Mouse (Mus musculus) heart, adult 2 months (tissue): ENCODE measurements around the gene Nr4a2. TPM values are rescaled to one million over a fixed set of nuclear protein-coding genes. Genes with fewer than 3 reads are reported as not detected.

ENCODE experiments used
- DNase-seq, 2 experiments: peaks; one replicate each; pipeline ENCODE4 v3.0.0; 2021
- H3K27ac ChIP-seq: fragments of 200-600 bp; 2 replicates; pipeline ENCODE4 v1.8.1; 2022
- H3K27me3 ChIP-seq: fragments of 200-500 bp; 2 replicates; pipeline ENCODE4 v1.6.1; 2012; ENCODE audit warnings: mild to moderate bottlenecking, low read length, inconsistent platforms, mixed read lengths; ENCODE audit not compliant: control insufficient read depth, insufficient read depth
- H3K36me3 ChIP-seq: fragments of 200-500 bp; 2 replicates; pipeline ENCODE4 v1.6.1; 2012; ENCODE audit warnings: low read length, inconsistent platforms; ENCODE audit not compliant: control insufficient read depth, insufficient read depth
- H3K4me1 ChIP-seq: fragments of 200-500 bp; 2 replicates; pipeline ENCODE4 v1.6.1; 2011; ENCODE audit warnings: low read length; ENCODE audit not compliant: control insufficient read depth, insufficient read depth
- H3K4me3 ChIP-seq: fragments of 200-600 bp; 2 replicates; pipeline ENCODE4 v1.8.1; 2022
- H3K79me2 ChIP-seq: fragments of 200-500 bp; replicated peaks from 2 replicates; pipeline ENCODE4 v1.6.1; 2012; ENCODE audit warnings: mild to moderate bottlenecking, inconsistent platforms, low read length, moderate library complexity, mixed read lengths; ENCODE audit not compliant: control insufficient read depth, insufficient read depth
- H3K9ac ChIP-seq: fragments of 200-500 bp; 2 replicates; pipeline ENCODE4 v1.6.1; 2012; ENCODE audit warnings: low read depth, mild to moderate bottlenecking, control low read depth, inconsistent platforms, low read length, mixed read lengths
- CTCF ChIP-seq: fragments of 200-600 bp; IDR thresholded peaks from 2 replicates; pipeline ENCODE4 v1.8.1; 2022; ENCODE audit warnings: antibody characterized with exemption, mild to moderate bottlenecking, moderate library complexity
- EP300 ChIP-seq: fragments of 200-500 bp; IDR thresholded peaks from 2 replicates; pipeline ENCODE4 v1.6.1; 2011; ENCODE audit warnings: low read depth, low read length, control low read depth; ENCODE audit not compliant: insufficient read depth
- POLR2A ChIP-seq: fragments of 200-500 bp; IDR thresholded peaks from 2 replicates; pipeline ENCODE4 v1.6.1; 2011; ENCODE audit warnings: mild to moderate bottlenecking, low read depth, low read length, control low read depth; ENCODE audit not compliant: insufficient read depth
- WGBS: fragments of 180-500 bp; shearing (Covaris S2); methylation state at CpG from one replicate; pipeline ENCODE4 v1.1.7; 2018; 5-methylcytosine and 5-hydroxymethylcytosine counted together
- intact Hi-C: fragments of 180-260 bp; cut with DNase I; formaldehyde crosslinking; loops from one replicate; pipeline ENCODE4 v1.15.1; 2025
- polyA plus RNA-seq: library from polyadenylated mRNA; depleted of rRNA; stranded (reverse); fragments of >200 nt; gene quantifications from 2 replicates; pipeline ENCODE4 v1.2.3, GENCODE M21; 2012; rRNA removed
- total RNA-seq, 2 experiments: library from RNA; stranded (reverse); gene quantifications; 2 replicates each; pipeline ENCODE4 v1.2.3; 2021

Gene Nr4a2
- total and polyA plus RNA-seq, 3 experiments: 1.0 to 2.6 (median 1.1) TPM

GRCm38 (mm10) chr2:57063480-57063879, 60.3 kb downstream of the Nr4a2 start:
- no peak for TF ChIP-seq EP300
- TF ChIP-seq POLR2A: no peak
- TF ChIP-seq CTCF: no peak
- Histone ChIP-seq H3K4me1 (no peaks in the 10 kb centered on the region), H3K79me2 (no peaks in the 10 kb centered on the region), H3K4me3 (no peak overlapping the region), H3K36me3 (no peaks in the 10 kb centered on the region), H3K9ac (no peak overlapping the region), H3K27ac (no peak overlapping the region), H3K27me3 (no peaks in the 10 kb centered on the region)
- DNase-seq: no peak
- intact Hi-C loops: no loop called here
- 53% methylated on average over 1 of the region's 1 CpGs for WGBS

Other genes with a start within 250 kb of the Nr4a2 start
- 10 to 100 TPM; 13.1 to 16.0 TPM for gene Gpd2, start 113.6 kb upstream of the Nr4a2 start, total RNA-seq
- gene Gpd2, start 113.6 kb upstream of the Nr4a2 start, polyA plus RNA-seq: 8.7 and 10.1 TPM in 2 replicates